Mouse (Mus musculus): ENCODE data around the gene Bmper. TPM values are rescaled to one million over a fixed set of nuclear protein-coding genes. Genes with fewer than 3 reads are reported as not detected.

Gene Bmper
- polyA plus RNA-seq, 1 experiment from 2014 or later = 4.0 TPM

DNA sequence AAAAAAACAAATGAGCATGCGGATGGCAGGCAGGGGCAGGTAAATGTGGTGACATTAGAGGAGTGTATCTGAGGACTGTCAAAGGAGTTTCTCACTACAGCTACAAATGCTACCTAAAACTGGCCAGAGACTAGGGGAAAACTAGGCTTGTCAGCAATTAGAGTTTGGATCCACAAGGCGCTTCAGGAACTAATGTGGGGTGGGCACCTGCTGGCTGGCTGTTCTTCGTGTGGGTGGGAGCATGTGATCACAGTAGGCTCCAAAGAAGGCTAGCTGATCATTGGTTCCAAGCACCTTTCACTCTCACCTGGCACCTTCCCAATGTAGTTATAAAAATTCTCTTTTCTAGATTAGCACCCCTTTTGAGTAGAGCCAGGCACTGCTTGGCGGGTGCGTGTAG, 900 bp upstream of the Bmper start:
- DNase-seq (ENCODE audit: low spot score) (no peak), ATAC-seq (ENCODE audit: low FRiP score, low TSS enrichment) (no peak)
- H3K27me3 ChIP-seq (ENCODE audit: control insufficient read depth, insufficient read depth, low read length) = peaks cover 6% of the 10 kb centered on the region; the same call in 1 of the 2 replicates
- no peaks in the 10 kb centered on the region for H3K9me3 ChIP-seq (ENCODE audit: control insufficient read depth, low read length)
- WGBS = 30% methylated on average over 5 of the region's 5 CpGs
- no peaks in the 10 kb centered on the region for H3K4me1 ChIP-seq (replicated peaks; ENCODE audit: control insufficient read depth, insufficient read depth)
- peak overlapping the region; percentile 57 for H3K4me3 ChIP-seq (ENCODE audit: low read depth, low read length)
- H3K36me3 ChIP-seq (ENCODE audit: control insufficient read depth, insufficient read depth, low read length) = no peaks in the 10 kb centered on the region
- TF ChIP-seq EP300 (optimal IDR thresholded peaks at IDR 0.05) (no peak), CTCF (IDR thresholded peaks at IDR 0.05; ENCODE audit: low read depth) (no peak)
- no peak overlapping the region for H3K27ac ChIP-seq (replicated peaks)
- H3K9ac ChIP-seq (ENCODE audit: low read length) = no peak overlapping the region
- peak overlapping the region; percentile 94 for H3K4me2 ChIP-seq (replicated peaks; ENCODE audit: low read depth)

DNA sequence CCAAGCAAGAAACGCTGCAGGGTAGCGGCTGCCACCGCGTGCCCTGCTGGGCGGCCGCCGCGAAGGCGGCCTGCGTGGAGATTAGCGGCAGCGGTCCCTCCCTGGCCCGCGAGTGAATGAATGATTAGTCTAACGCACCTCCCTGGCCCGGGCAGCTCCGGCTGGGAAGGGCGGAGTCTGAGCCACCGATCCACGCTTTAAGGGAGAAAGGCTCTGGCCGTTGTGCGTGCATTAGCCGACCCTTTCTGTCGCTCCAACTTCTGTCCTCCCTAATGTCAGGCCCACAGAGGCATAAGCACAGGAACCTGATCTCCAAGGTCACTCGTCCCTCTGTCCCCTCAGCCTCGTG, 410 bp upstream of the Bmper start:
- Histone ChIP-seq H3K36me3 (ENCODE audit: control insufficient read depth, insufficient read depth, low read length) (no peaks in the 10 kb centered on the region), H3K9ac (ENCODE audit: low read length) (peak overlapping the region; percentile 64), H3K4me3 (ENCODE audit: low read depth, low read length) (peak overlapping the region; percentile 57), H3K27ac (replicated peaks) (peak overlapping the region; percentile 74), H3K4me1 (replicated peaks; ENCODE audit: control insufficient read depth, insufficient read depth) (no peaks in the 10 kb centered on the region), H3K27me3 (ENCODE audit: control insufficient read depth, insufficient read depth, low read length) (peaks cover 6% of the 10 kb centered on the region; the same call in 1 of the 2 replicates), H3K4me2 (replicated peaks; ENCODE audit: low read depth) (peak overlapping the region; percentile 94), H3K9me3 (ENCODE audit: control insufficient read depth, low read length) (no peaks in the 10 kb centered on the region)
- ATAC-seq (ENCODE audit: low FRiP score, low TSS enrichment) = peak; percentile 70
- WGBS = 0% methylated on average over 25 of the region's 26 CpGs
- DNase-seq (ENCODE audit: low spot score) = peak; percentile 69
- no peak for TF ChIP-seq CTCF (IDR thresholded peaks at IDR 0.05; ENCODE audit: low read depth)
- TF ChIP-seq EP300 (optimal IDR thresholded peaks at IDR 0.05) = no peak

DNA sequence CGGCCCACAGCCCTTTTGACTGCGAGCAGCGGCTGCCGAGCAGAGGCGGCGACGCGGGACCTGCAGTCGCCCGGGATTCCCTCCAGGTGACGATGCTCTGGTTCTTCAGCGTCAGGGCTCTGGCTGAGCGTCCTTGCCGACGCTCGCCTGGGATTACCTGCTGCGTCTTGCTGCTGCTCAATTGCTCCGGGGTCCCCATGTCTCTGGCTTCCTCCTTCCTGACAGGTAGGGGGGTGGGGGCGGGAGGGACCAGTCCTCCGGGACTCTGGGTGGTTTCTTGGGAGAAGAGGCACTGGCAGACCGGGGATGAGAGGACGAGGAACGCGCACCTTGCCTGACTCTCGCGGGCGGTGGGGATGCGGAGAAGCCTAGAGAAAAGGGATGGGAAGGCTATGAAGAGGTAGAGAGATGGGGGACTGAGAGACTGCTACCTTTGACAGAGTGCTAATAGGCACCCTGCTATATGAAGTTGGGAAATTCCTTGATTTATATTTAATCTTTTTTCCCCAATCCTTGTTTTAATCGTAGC, 737 bp downstream of the Bmper start:
- no peak; the same call in 1 of the 2 replicates for ATAC-seq (ENCODE audit: low FRiP score, low TSS enrichment)
- WGBS = 4% methylated on average over 21 of the region's 29 CpGs
- DNase-seq (ENCODE audit: low spot score) = no peak

DNA sequence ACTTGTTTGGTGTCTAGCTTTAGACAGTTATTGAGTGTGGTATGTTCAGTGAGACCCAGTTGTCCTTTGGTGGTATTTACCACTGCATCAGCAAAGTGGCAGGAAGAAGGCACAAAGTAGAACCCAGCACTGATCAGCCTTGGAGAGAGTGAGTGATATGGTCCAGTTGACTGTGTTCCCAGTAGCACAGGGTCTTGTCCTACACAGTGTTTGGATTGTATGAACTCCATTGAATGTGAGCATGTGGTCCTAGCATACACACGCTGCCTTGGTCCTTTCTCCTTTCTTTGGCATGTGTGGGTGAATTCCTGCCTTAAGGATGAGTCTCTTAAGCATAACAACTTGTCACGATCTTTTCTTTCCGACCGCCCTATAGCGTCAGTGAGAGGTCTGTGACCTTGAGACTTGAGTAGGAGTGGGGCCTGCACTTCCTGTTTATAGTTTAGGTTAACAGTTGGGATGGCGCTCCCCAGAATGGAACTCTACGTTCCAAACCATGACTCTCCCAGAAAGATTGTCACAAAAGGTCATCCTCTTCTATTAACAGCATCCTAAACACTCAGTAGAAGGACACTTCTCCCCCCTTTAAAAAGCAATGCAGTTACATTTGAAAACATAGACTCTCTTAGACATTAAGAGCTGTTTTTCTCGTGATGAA, 10.7 kb downstream of the Bmper start:
- Histone ChIP-seq H3K36me3 (ENCODE audit: control insufficient read depth, insufficient read depth, low read length) (no peaks in the 10 kb centered on the region), H3K4me1 (replicated peaks; ENCODE audit: control insufficient read depth, insufficient read depth) (no peaks in the 10 kb centered on the region), H3K27ac (replicated peaks) (no peak overlapping the region; the same call in 1 of the 2 replicates), H3K9me3 (ENCODE audit: control insufficient read depth, low read length) (no peaks in the 10 kb centered on the region), H3K9ac (ENCODE audit: low read length) (no peak overlapping the region), H3K27me3 (ENCODE audit: control insufficient read depth, insufficient read depth, low read length) (no peaks in the 10 kb centered on the region), H3K4me3 (ENCODE audit: low read depth, low read length) (no peak overlapping the region), H3K4me2 (replicated peaks; ENCODE audit: low read depth) (no peak overlapping the region)
- 62% methylated on average over 8 of the region's 8 CpGs for WGBS
- TF ChIP-seq EP300 (optimal IDR thresholded peaks at IDR 0.05) (no peak), CTCF (IDR thresholded peaks at IDR 0.05; ENCODE audit: low read depth) (no peak)
- no peak for DNase-seq (ENCODE audit: low spot score)
- no peak for ATAC-seq (ENCODE audit: low FRiP score, low TSS enrichment)

More for the DNA sequence above, 737 bp downstream of the Bmper start:
- TF ChIP-seq CTCF (IDR thresholded peaks at IDR 0.05; ENCODE audit: low read depth) (no peak), EP300 (optimal IDR thresholded peaks at IDR 0.05) (no peak)
- H3K9me3 ChIP-seq (ENCODE audit: control insufficient read depth, low read length) = no peaks in the 10 kb centered on the region
- no peak overlapping the region for H3K27ac ChIP-seq (replicated peaks)
- peak overlapping the region; percentile 94 for H3K4me2 ChIP-seq (replicated peaks; ENCODE audit: low read depth)
- peak overlapping the region; percentile 57 for H3K4me3 ChIP-seq (ENCODE audit: low read depth, low read length)
- peak overlapping the region; percentile 64; the same call in 1 of the 2 replicates for H3K9ac ChIP-seq (ENCODE audit: low read length)
- H3K27me3 ChIP-seq (ENCODE audit: control insufficient read depth, insufficient read depth, low read length) = peaks cover 6% of the 10 kb centered on the region; the same call in 1 of the 2 replicates
- no peaks in the 10 kb centered on the region for H3K4me1 ChIP-seq (replicated peaks; ENCODE audit: control insufficient read depth, insufficient read depth)
- no peaks in the 10 kb centered on the region for H3K36me3 ChIP-seq (ENCODE audit: control insufficient read depth, insufficient read depth, low read length)

DNA sequence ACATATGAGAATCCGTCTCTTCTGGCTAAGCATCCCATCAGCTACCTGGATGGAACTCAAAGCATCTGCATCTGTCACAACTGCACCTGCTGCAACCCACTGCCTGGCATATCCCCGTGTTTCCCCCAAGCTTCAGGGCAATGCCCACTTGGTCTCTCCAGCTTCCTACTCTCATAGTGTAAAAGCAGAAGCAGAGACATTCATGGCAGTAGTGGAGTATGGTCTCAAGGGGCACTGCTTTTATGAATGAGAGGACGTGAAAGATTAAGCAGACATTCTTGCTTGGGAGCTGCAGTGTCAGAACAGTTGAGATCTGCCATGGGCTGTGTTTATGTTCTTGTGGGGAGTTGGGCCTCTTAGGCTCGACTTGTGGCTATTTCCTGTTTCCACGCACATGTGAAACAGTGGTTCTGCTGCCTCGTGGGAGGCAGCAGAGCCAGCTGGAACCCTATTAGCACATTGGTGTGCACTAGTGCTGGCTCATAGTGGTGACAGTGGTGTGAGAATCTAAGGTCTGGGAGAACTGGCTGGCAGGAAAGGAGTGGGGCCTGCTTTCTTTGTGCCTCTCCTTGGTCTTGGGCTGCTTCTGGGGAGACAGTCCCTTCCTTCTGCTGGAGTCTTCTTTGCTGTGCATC, 12.6 kb downstream of the Bmper start:
- WGBS = 42% methylated on average over 6 of the region's 6 CpGs
- DNase-seq (ENCODE audit: low spot score) (no peak), ATAC-seq (ENCODE audit: low FRiP score, low TSS enrichment) (no peak)
- Histone ChIP-seq H3K9ac (ENCODE audit: low read length) (no peak overlapping the region), H3K27me3 (ENCODE audit: control insufficient read depth, insufficient read depth, low read length) (no peaks in the 10 kb centered on the region), H3K4me1 (replicated peaks; ENCODE audit: control insufficient read depth, insufficient read depth) (no peaks in the 10 kb centered on the region), H3K4me2 (replicated peaks; ENCODE audit: low read depth) (no peak overlapping the region), H3K4me3 (ENCODE audit: low read depth, low read length) (no peak overlapping the region), H3K9me3 (ENCODE audit: control insufficient read depth, low read length) (no peaks in the 10 kb centered on the region), H3K27ac (replicated peaks) (no peak overlapping the region), H3K36me3 (ENCODE audit: control insufficient read depth, insufficient read depth, low read length) (no peaks in the 10 kb centered on the region)
- TF ChIP-seq CTCF (IDR thresholded peaks at IDR 0.05; ENCODE audit: low read depth) (no peak), EP300 (optimal IDR thresholded peaks at IDR 0.05) (no peak)

Measured in stomach, postnatal 0 days (tissue).